Comparison of ENCODE assay signal across 9 mouse cellular contexts in the genomic region with DNA sequence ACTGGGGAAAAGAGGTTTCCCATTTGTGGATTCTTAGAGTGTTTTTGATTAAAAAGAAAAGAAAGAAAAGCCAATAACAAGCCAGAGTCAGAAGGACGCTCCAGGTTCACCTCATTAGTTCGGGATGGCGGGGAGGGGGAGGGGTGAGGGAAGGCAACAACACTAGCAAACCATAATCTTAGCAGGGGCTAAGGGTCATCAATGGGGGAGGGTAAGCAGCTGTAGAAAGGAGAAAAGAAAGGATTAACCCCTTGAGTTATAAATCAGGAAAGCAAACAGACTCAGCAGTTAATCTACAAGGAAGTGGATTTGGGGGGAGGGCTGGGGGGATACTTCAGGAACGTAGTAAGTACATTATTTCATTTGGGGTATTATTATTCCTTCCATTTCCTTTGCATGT. TPM values are rescaled to one million over a fixed set of nuclear protein-coding genes. Genes with fewer than 3 reads are reported as not detected.
A peak's percentile ranks its signal among the peaks of the same experiment; 100 is the strongest.
DNase-seq lines count a peak whose midpoint lies in the region; ATAC-seq lines count a peak whose summit lies in the region.
"Had no signal": no experiment of that assay in that cellular context is flagged by ENCODE, and none has a peak within 500 bp of the region (broad histone marks: within the 10 kb centered on the region; RNA-seq: fewer than 3 reads in every experiment).

No protein-coding gene starts in this region.

- peak overlapping the region; percentile 33 for H3K4me2 ChIP-seq in kidney, embryonic 14.5 days (replicated peaks; ENCODE audit: low read depth, low read length)
- H3K4me2 ChIP-seq in liver, embryonic 12.5 days: peak overlapping the region; percentile 39

- H3K9ac ChIP-seq in kidney, embryonic 14.5 days (ENCODE audit: low read depth, low read length): no peak overlapping the region
- H3K9ac ChIP-seq in liver, embryonic 12.5 days: no peak overlapping the region

- peak overlapping the region; percentile 9; the same call in 1 of the 2 replicates for H3K4me3 ChIP-seq in kidney, embryonic 14.5 days (ENCODE audit: low read length)
- H3K4me3 ChIP-seq in liver, embryonic 12.5 days: 0 out of 2 replicates have a peak overlapping the region, but pooled peaks have one; percentile 1

- H3K9me3 ChIP-seq in kidney, embryonic 14.5 days (ENCODE audit: control insufficient read depth, low read length): no peaks in the 10 kb centered on the region
- H3K9me3 ChIP-seq in liver, embryonic 12.5 days (replicated peaks): no peaks in the 10 kb centered on the region

- no peaks in the 10 kb centered on the region for H3K27me3 ChIP-seq in kidney, embryonic 14.5 days (ENCODE audit: control insufficient read depth, insufficient read depth, low read length)
- H3K27me3 ChIP-seq in liver, embryonic 12.5 days (replicated peaks): peaks cover 50% of the 10 kb centered on the region

- H3K4me1 ChIP-seq in kidney, embryonic 14.5 days (ENCODE audit: control insufficient read depth, insufficient read depth, low read length): peaks cover 10% of the 10 kb centered on the region; the same call in 1 of the 2 replicates
- peaks cover 3% of the 10 kb centered on the region; the same call in 1 of the 2 replicates for H3K4me1 ChIP-seq in liver, embryonic 12.5 days

- no peaks in the 10 kb centered on the region for H3K36me3 ChIP-seq in kidney, embryonic 14.5 days (ENCODE audit: control insufficient read depth, insufficient read depth, low read length)
- H3K36me3 ChIP-seq in liver, embryonic 12.5 days: no peaks in the 10 kb centered on the region

- H3K27ac ChIP-seq in kidney, embryonic 14.5 days (ENCODE audit: low read depth, low read length): no peak overlapping the region
- H3K27ac ChIP-seq in liver, embryonic 12.5 days: no peak overlapping the region
- H3K27ac ChIP-seq: layer of hippocampus, adult 2 months had no signal

- ATAC-seq in kidney, embryonic 14.5 days (ENCODE audit: low FRiP score, low TSS enrichment): no peak
- ATAC-seq in liver, embryonic 12.5 days: no peak

- no peak for DNase-seq in kidney, postnatal 36 days
- DNase-seq in ES-CJ7 (ENCODE audit: low read depth, low spot score): peak; percentile 86
- peak; percentile 47 for DNase-seq in embryo, embryonic 11 days
- no peak for DNase-seq in thymus, postnatal 10 days (ENCODE audit: low spot score in 2 of 2)
- DNase-seq in urinary bladder, postnatal 25 days (ENCODE audit: low spot score): no peak

- 2% methylated on average over 4 of the region's 4 CpGs for WGBS in kidney, embryonic 14.5 days
- 10% methylated on average over 4 of the region's 4 CpGs for WGBS in liver, embryonic 12.5 days (ENCODE audit: insufficient replicate concordance)

RNA-seq across cellular contexts. Expression of a gene that starts 0.8 kb away (rescaled TPM):
- not detected in 2 replicates for polyA plus RNA-seq in kidney, embryonic 14.5 days (2014; fragmentation: Nextera tagmentation; extraction: Ambion mirVana)
- not detected in 2 replicates for polyA plus RNA-seq in liver, embryonic 12.5 days (2016; fragmentation: Nextera tagmentation; extraction: Ambion mirVana)
- polyA plus RNA-seq: embryonic facial prominence, embryonic 11.5 days had no signal

RNA-seq across cellular contexts. Expression of a gene that starts 7.5 kb away (rescaled TPM):
- 0.16 and 0.39 TPM in 2 replicates for polyA plus RNA-seq in kidney, embryonic 14.5 days (2014; fragmentation: Nextera tagmentation; extraction: Ambion mirVana)
- polyA plus RNA-seq in liver, embryonic 12.5 days (2016; fragmentation: Nextera tagmentation; extraction: Ambion mirVana): 0.11 TPM in 1 of 2 replicates, not detected in the other

RNA-seq across cellular contexts. Expression of a gene that starts 19.1 kb away (rescaled TPM):
- 44.6 and 67.5 TPM in 2 replicates for polyA plus RNA-seq in kidney, embryonic 14.5 days (2014; fragmentation: Nextera tagmentation; extraction: Ambion mirVana)
- polyA plus RNA-seq in liver, embryonic 12.5 days (2016; fragmentation: Nextera tagmentation; extraction: Ambion mirVana): 11.2 and 11.8 TPM in 2 replicates

RNA-seq across cellular contexts. Expression of a gene that starts 23.5 kb away (rescaled TPM):
- polyA plus RNA-seq in kidney, embryonic 14.5 days (2014; fragmentation: Nextera tagmentation; extraction: Ambion mirVana): 6.6 and 10.3 TPM in 2 replicates
- polyA plus RNA-seq in liver, embryonic 12.5 days (2016; fragmentation: Nextera tagmentation; extraction: Ambion mirVana): 3.9 and 5.2 TPM in 2 replicates

RNA-seq across cellular contexts. Expression of a gene that starts 23.5 kb away (rescaled TPM):
- polyA plus RNA-seq in kidney, embryonic 14.5 days (2014; fragmentation: Nextera tagmentation; extraction: Ambion mirVana): 97.6 and 130 TPM in 2 replicates
- 32.7 and 33.5 TPM in 2 replicates for polyA plus RNA-seq in liver, embryonic 12.5 days (2016; fragmentation: Nextera tagmentation; extraction: Ambion mirVana)

Comparison
In these comparisons a context has a peak if more than half of its experiments do, and no peak if none do; other contexts are left out.
1. DNase-seq: peak in ES-CJ7 (single experiment) and embryo, embryonic 11 days (single experiment); none in kidney, postnatal 36 days (0 of 2), thymus, postnatal 10 days (0 of 2) and urinary bladder, postnatal 25 days (single experiment).